Comparison of ENCODE assay signal across 17 mouse cellular contexts in the genomic region with DNA sequence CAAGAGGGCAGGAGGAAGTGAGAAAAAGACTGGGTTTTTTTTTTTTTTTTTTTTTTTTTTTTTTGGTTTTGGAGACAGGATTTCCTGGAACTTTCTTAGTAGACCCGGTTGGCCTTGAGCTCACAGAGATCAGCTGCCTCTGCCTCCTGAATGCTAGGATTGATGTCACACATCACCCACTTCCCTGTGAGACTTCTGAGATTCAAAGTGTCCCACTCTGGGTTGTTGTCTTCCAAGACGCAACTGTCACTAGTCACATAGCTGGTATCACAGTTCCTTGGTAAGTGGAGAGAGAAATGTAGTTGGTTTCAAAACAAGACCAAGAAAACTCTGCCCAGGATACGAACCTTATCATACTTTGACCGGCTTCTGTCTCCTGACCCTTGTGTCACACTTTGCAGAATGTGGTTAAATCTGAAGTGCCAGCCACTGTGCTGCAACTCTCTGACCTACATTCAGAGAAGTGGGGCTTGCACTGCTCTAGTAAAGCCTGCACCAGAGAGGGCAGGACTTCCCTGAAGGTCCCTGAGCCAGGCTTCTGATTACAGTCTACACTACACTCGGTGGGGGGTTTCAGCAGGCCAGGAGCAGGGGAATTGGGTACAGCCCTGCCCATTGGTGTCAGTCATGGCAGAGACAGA. TPM values are rescaled to one million over a fixed set of nuclear protein-coding genes. Genes with fewer than 3 reads are reported as not detected.
DNase-seq lines count a peak whose midpoint lies in the region; ATAC-seq and TF ChIP-seq lines count a peak whose summit lies in the region.
"Had no signal": no experiment of that assay in that cellular context is flagged by ENCODE, and none has a peak within 500 bp of the region (broad histone marks: within the 10 kb centered on the region; RNA-seq: fewer than 3 reads in every experiment).

No protein-coding gene starts in this region.

- peaks cover 12% of the 10 kb centered on the region for H3K4me1 ChIP-seq in bone marrow macrophage, adult 2 months (ENCODE audit: control insufficient read depth, insufficient read depth, low read length)
- peaks cover 13% of the 10 kb centered on the region for H3K4me1 ChIP-seq in megakaryocyte, embryonic 14.5 days
- H3K4me1 ChIP-seq: embryonic facial prominence, embryonic 13.5 days; forebrain, embryonic 13.5 days; intestine, embryonic 15.5 days; liver, embryonic 15.5 days; midbrain, embryonic 15.5 days had no signal

- no peak overlapping the region for H3K4me3 ChIP-seq in bone marrow macrophage, adult 2 months (ENCODE audit: insufficient read depth, low read length)
- peak overlapping the region; percentile 33 for H3K4me3 ChIP-seq in megakaryocyte, embryonic 14.5 days (replicated peaks)
- H3K4me3 ChIP-seq: embryonic facial prominence, embryonic 13.5 days; forebrain, embryonic 13.5 days; intestine, embryonic 15.5 days; liver, embryonic 15.5 days; midbrain, embryonic 15.5 days had no signal

- H3K27ac ChIP-seq in bone marrow macrophage, adult 2 months (ENCODE audit: insufficient read depth, low read depth, low read length) = peak overlapping the region; percentile 84
- H3K27ac ChIP-seq: embryonic facial prominence, embryonic 13.5 days; forebrain, embryonic 13.5 days; intestine, embryonic 15.5 days; liver, embryonic 15.5 days; midbrain, embryonic 15.5 days; stomach, postnatal 0 days had no signal

- no peaks in the 10 kb centered on the region for H3K36me3 ChIP-seq in megakaryocyte, embryonic 14.5 days (replicated peaks; ENCODE audit: low read length)
- H3K36me3 ChIP-seq: embryonic facial prominence, embryonic 13.5 days; intestine, embryonic 15.5 days; liver, embryonic 15.5 days; midbrain, embryonic 15.5 days had no signal

- H3K9me3 ChIP-seq in megakaryocyte, embryonic 14.5 days = peaks cover 31% of the 10 kb centered on the region
- H3K9me3 ChIP-seq: embryonic facial prominence, embryonic 13.5 days; forebrain, embryonic 13.5 days; intestine, embryonic 15.5 days; liver, embryonic 15.5 days; midbrain, embryonic 15.5 days had no signal

- H3K27me3 ChIP-seq in megakaryocyte, embryonic 14.5 days (replicated peaks) = no peaks in the 10 kb centered on the region
- H3K27me3 ChIP-seq: embryonic facial prominence, embryonic 13.5 days; forebrain, embryonic 13.5 days; intestine, embryonic 15.5 days; liver, embryonic 15.5 days; midbrain, embryonic 15.5 days had no signal

- peak; percentile 38 for DNase-seq in adrenal gland, postnatal 14 days
- DNase-seq in adrenal gland, adult 8-10 months = no peak
- DNase-seq in 416B (ENCODE audit: low read depth) = peak; percentile 67
- no peak for DNase-seq in cerebellum, postnatal 4 days (ENCODE audit: low spot score in 2 of 2)
- no peak for DNase-seq in cerebellum, postnatal 10 days
- DNase-seq: adrenal gland, postnatal 25 days; cerebellum, adult 9-11 months; gastrocnemius, postnatal 25 days had no signal

- no peak for TF ChIP-seq CTCF in bone marrow macrophage, adult 2 months (IDR thresholded peaks at IDR 0.05; ENCODE audit: low read depth, low read length)

- TF ChIP-seq POLR2A in bone marrow macrophage, adult 2 months (IDR thresholded peaks at IDR 0.05; ENCODE audit: borderline replicate concordance, low read depth, low read length) = no peak

- ATAC-seq in cerebellum, adult (ENCODE audit: insufficient number of reproducible peaks, low FRiP score, low TSS enrichment) = no peak
- ATAC-seq: forebrain, embryonic 13.5 days; intestine, embryonic 15.5 days; midbrain, embryonic 15.5 days had no signal

RNA-seq across cellular contexts. Expression of gene Galm, which starts 14.5 kb away (rescaled TPM):
- 21.6 and 27.1 TPM in 2 replicates for total RNA-seq in adrenal gland, postnatal 14 days (2021)
- total RNA-seq in adrenal gland, adult 8-10 months (2022) = 10 to 100 TPM; 12.7 to 18.1 (median 14.4) TPM
- polyA plus RNA-seq in bone marrow macrophage, adult 2 months (2012; ENCODE audit: insufficient read depth, insufficient read length, missing spikeins) = 18.1 and 18.2 TPM in 2 replicates
- polyA plus RNA-seq in megakaryocyte, embryonic 14.5 days (2012; ENCODE audit: insufficient read depth, low replicate concordance) = 0.17 TPM in 1 of 2 replicates, not detected in the other

RNA-seq across cellular contexts. Expression of gene Hnrnpll, which starts 50.7 kb away (rescaled TPM):
- total RNA-seq in adrenal gland, postnatal 14 days (2021) = 50.6 and 54.1 TPM in 2 replicates
- total RNA-seq in adrenal gland, adult 8-10 months (2022) = 10 to 100 TPM; 47.6 to 53.1 (median 50.6) TPM
- 44.9 and 47.7 TPM in 2 replicates for polyA plus RNA-seq in bone marrow macrophage, adult 2 months (2012; ENCODE audit: insufficient read depth, insufficient read length, missing spikeins)
- polyA plus RNA-seq in megakaryocyte, embryonic 14.5 days (2012; ENCODE audit: insufficient read depth, low replicate concordance) = 10.4 and 16.8 TPM in 2 replicates

Comparison
In these comparisons a context has a peak if more than half of its experiments do, and no peak if none do; other contexts are left out.
1. DNase-seq: peak in adrenal gland, postnatal 14 days (single experiment) and 416B (single experiment); none in adrenal gland, adult 8-10 months (single experiment), cerebellum, postnatal 4 days (0 of 2) and cerebellum, postnatal 10 days (0 of 2).